Mouse (Mus musculus) heart, adult 2 months (tissue): ENCODE data around the gene Relb. TPM values are rescaled to one million over a fixed set of nuclear protein-coding genes. Genes with fewer than 3 reads are reported as not detected.

ENCODE experiments used
- DNase-seq, 2 experiments: peaks; one replicate each; pipeline ENCODE4 v3.0.0; 2021
- H3K27ac ChIP-seq: fragments of 200-600 bp; 2 replicates; pipeline ENCODE4 v1.8.1; 2022
- H3K27me3 ChIP-seq: fragments of 200-500 bp; 2 replicates; pipeline ENCODE4 v1.6.1; 2012; ENCODE audit warnings: mild to moderate bottlenecking, low read length, inconsistent platforms, mixed read lengths; ENCODE audit not compliant: control insufficient read depth, insufficient read depth
- H3K36me3 ChIP-seq: fragments of 200-500 bp; 2 replicates; pipeline ENCODE4 v1.6.1; 2012; ENCODE audit warnings: low read length, inconsistent platforms; ENCODE audit not compliant: control insufficient read depth, insufficient read depth
- H3K4me1 ChIP-seq: fragments of 200-500 bp; 2 replicates; pipeline ENCODE4 v1.6.1; 2011; ENCODE audit warnings: low read length; ENCODE audit not compliant: control insufficient read depth, insufficient read depth
- H3K4me3 ChIP-seq: fragments of 200-600 bp; 2 replicates; pipeline ENCODE4 v1.8.1; 2022
- H3K79me2 ChIP-seq: fragments of 200-500 bp; replicated peaks from 2 replicates; pipeline ENCODE4 v1.6.1; 2012; ENCODE audit warnings: mild to moderate bottlenecking, inconsistent platforms, low read length, moderate library complexity, mixed read lengths; ENCODE audit not compliant: control insufficient read depth, insufficient read depth
- H3K9ac ChIP-seq: fragments of 200-500 bp; 2 replicates; pipeline ENCODE4 v1.6.1; 2012; ENCODE audit warnings: low read depth, mild to moderate bottlenecking, control low read depth, inconsistent platforms, low read length, mixed read lengths
- CTCF ChIP-seq: fragments of 200-600 bp; IDR thresholded peaks from 2 replicates; pipeline ENCODE4 v1.8.1; 2022; ENCODE audit warnings: antibody characterized with exemption, mild to moderate bottlenecking, moderate library complexity
- EP300 ChIP-seq: fragments of 200-500 bp; IDR thresholded peaks from 2 replicates; pipeline ENCODE4 v1.6.1; 2011; ENCODE audit warnings: low read depth, low read length, control low read depth; ENCODE audit not compliant: insufficient read depth
- POLR2A ChIP-seq: fragments of 200-500 bp; IDR thresholded peaks from 2 replicates; pipeline ENCODE4 v1.6.1; 2011; ENCODE audit warnings: mild to moderate bottlenecking, low read depth, low read length, control low read depth; ENCODE audit not compliant: insufficient read depth
- WGBS: fragments of 180-500 bp; shearing (Covaris S2); methylation state at CpG from one replicate; pipeline ENCODE4 v1.1.7; 2018; 5-methylcytosine and 5-hydroxymethylcytosine counted together
- intact Hi-C: fragments of 180-260 bp; cut with DNase I; formaldehyde crosslinking; loops from one replicate; pipeline ENCODE4 v1.15.1; 2025
- polyA plus RNA-seq: library from polyadenylated mRNA; depleted of rRNA; stranded (reverse); fragments of >200 nt; gene quantifications from 2 replicates; pipeline ENCODE4 v1.2.3, GENCODE M21; 2012
- total RNA-seq, 2 experiments: library from RNA; stranded (reverse); gene quantifications; 2 replicates each; pipeline ENCODE4 v1.2.3; 2021

The Relb gene
- total and polyA plus RNA-seq, 3 experiments = 7.1 to 12.1 (median 7.6) TPM

DNA sequence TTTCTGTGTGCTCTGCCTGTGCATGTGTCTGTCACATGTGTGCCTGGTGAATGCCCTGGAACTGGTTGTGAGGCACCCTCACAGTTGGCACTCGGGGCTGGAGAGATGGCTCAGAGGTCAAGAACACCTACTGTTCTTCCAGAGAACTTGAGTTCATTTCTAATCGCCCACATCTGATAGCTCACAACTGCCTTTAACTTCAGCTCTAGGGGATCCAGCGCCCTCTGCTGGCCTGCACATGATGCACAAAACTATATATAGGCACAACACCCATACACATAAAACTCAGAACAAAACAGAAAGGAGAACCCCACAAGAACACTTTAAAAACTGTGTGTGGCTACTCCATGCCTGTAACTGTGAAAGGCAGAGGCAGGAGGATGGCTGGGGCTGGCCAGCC, 40.0 kb downstream of the Relb start:
- H3K36me3 ChIP-seq = no peaks in the 10 kb centered on the region
- intact Hi-C loops = no loop called here
- peak; percentile 60 for TF ChIP-seq CTCF
- no peak for TF ChIP-seq EP300
- H3K4me1 ChIP-seq = no peaks in the 10 kb centered on the region
- H3K27ac ChIP-seq = no peak overlapping the region
- 51% methylated on average over 3 of the region's 3 CpGs for WGBS
- DNase-seq = peak in 1 of 2 experiments; percentile 50
- no peak overlapping the region for H3K9ac ChIP-seq
- no peaks in the 10 kb centered on the region for H3K27me3 ChIP-seq
- no peaks in the 10 kb centered on the region for H3K79me2 ChIP-seq
- no peak overlapping the region for H3K4me3 ChIP-seq

DNA sequence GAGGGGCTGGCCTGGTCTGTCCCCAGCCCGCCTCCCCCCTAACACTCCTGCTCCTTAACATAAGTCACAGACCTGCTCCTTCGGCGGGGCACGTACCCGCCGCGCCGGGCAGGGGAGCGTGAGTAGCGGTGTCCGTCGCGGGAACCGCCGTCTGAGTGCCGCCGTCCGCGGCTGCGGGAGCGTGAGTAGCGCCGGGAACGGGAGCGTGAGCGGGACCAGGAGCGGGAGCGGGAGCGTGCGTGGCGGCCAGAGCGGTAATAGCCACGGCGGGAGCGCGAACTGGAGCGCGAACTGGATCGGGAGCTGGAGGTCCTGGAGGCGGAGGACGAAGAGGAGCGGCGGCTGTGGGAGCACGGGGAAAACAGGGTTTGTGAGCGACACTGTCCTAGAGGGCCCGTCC, 43.0 kb downstream of the Relb start:
- intact Hi-C loops = no loop called here
- Histone ChIP-seq H3K4me3 (0 out of 2 replicates have a peak overlapping the region, but pooled peaks have one; percentile 1), H3K4me1 (no peaks in the 10 kb centered on the region), H3K79me2 (no peaks in the 10 kb centered on the region), H3K27ac (peak overlapping the region; percentile 23; the same call in 1 of the 2 replicates), H3K9ac (no peak overlapping the region), H3K27me3 (no peaks in the 10 kb centered on the region), H3K36me3 (no peaks in the 10 kb centered on the region)
- WGBS = 85% methylated on average over 46 of the region's 46 CpGs
- TF ChIP-seq EP300 (no peak), CTCF (no peak), POLR2A (no peak)
- no peak for DNase-seq

DNA sequence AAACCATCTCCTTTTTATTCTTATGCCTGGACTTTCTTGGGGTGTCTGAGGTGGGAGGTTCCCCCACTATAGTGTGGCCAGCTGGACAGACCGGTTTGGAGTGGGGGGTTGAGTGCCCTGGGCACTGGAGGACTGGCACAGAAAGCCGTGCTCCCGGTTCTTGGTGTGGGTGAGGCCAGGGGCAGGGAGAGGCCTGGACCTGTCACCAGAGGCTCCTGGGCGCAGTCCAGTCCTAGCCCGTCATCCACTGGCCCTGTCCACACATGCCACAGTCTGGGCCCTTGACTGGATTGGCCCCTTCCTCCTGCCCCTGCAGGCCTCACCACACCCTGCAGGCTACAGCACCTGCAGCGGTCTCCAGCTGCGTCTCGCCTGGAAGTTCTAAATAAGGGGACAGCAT, 48.6 kb downstream of the Relb start:
- intact Hi-C loops = no loop called here
- H3K36me3 ChIP-seq = no peaks in the 10 kb centered on the region
- no peak for TF ChIP-seq EP300
- no peak for TF ChIP-seq POLR2A
- TF ChIP-seq CTCF = no peak
- 86% methylated on average over 8 of the region's 8 CpGs for WGBS
- H3K79me2 ChIP-seq = no peaks in the 10 kb centered on the region
- H3K4me3 ChIP-seq = no peak overlapping the region
- no peak for DNase-seq
- no peak overlapping the region for H3K27ac ChIP-seq
- peaks cover 3% of the 10 kb centered on the region; the same call in 1 of the 2 replicates for H3K27me3 ChIP-seq
- H3K4me1 ChIP-seq = peaks cover 3% of the 10 kb centered on the region; the same call in 1 of the 2 replicates
- no peak overlapping the region for H3K9ac ChIP-seq

DNA sequence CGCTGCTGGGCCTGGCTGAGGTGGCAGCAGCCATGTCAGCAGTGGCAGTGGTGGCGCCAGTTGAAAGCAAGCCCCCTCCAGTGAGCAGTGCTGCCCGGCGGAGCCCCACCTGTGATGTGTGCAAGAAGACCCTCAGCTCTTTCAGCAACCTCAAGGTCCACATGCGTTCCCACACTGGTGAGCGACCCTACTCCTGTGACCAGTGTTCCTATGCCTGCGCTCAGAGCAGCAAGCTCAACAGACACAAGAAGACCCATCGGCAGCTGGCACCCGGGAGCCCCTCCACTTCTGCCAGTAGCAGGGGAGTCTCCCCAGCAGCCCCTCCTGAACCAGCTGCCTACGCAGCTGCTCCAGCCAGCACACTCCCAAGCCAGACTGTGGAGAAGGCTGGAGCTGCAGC, 49.5 kb downstream of the Relb start:
- Histone ChIP-seq H3K36me3 (no peaks in the 10 kb centered on the region), H3K4me1 (peaks cover 3% of the 10 kb centered on the region; the same call in 1 of the 2 replicates), H3K27ac (no peak overlapping the region), H3K4me3 (no peak overlapping the region), H3K79me2 (no peaks in the 10 kb centered on the region), H3K27me3 (peaks cover 3% of the 10 kb centered on the region; the same call in 1 of the 2 replicates), H3K9ac (no peak overlapping the region)
- intact Hi-C loops = no loop called here
- TF ChIP-seq POLR2A (no peak), CTCF (no peak), EP300 (no peak)
- 89% methylated on average over 10 of the region's 10 CpGs for WGBS
- DNase-seq = no peak

DNA sequence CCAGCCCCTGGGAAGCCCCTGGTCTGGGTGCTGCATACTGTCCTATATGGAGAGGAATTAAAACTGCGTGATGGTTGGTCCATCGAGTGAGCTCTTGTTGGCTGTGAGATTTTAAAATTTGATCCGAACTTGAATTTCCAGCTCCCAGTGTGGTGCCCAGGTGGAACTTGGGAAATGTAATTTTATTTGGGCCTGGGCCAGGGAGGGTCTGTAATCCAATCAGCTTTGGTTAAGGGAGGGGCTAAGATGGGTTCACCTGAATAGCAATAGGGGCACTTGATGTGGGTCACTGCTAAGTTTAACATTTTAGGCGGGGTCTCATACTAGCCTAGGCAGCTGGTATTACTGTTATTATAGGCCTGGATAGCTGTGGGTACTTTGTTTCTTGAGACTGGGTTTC, 50.8 kb downstream of the Relb start:
- WGBS = 69% methylated on average over 4 of the region's 4 CpGs
- peaks cover 3% of the 10 kb centered on the region; the same call in 1 of the 2 replicates for H3K27me3 ChIP-seq

DNA sequence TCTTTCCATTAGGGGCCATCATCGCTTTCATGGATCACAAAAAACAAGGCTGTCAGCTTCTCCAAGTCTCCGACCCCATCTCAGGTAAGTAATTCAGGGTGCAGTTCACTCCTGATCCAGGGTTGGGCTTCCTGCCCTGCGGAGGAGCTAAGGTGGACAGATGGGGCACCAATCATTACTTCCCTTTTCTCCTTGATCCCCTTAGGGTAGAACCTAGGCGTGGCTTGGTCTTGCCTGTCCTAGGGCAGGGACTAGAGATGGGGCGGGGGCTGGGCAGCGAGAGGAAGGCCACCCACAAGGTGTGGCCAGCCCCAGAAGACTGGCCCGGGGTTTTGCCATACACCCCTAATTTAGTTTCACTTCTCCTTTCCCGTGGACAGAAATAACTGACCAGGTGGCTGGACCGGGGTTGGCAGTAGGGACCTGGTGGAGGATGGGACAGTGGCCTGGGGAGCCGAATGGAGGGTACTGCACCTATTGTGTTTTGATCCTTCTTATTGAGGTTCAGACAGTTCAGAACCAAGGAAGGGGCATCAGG, 51.3 kb downstream of the Relb start:
- no peaks in the 10 kb centered on the region for H3K79me2 ChIP-seq
- intact Hi-C loops = no loop called here
- peak in 1 of 2 experiments; percentile 44 for DNase-seq
- peak overlapping the region; percentile 68 for H3K9ac ChIP-seq
- H3K4me1 ChIP-seq = peaks cover 3% of the 10 kb centered on the region; the same call in 1 of the 2 replicates
- H3K27me3 ChIP-seq = peaks cover 3% of the 10 kb centered on the region; the same call in 1 of the 2 replicates
- no peaks in the 10 kb centered on the region for H3K36me3 ChIP-seq
- no peak overlapping the region for H3K27ac ChIP-seq
- peak overlapping the region; percentile 50 for H3K4me3 ChIP-seq
- WGBS = 21% methylated on average over 10 of the region's 10 CpGs
- TF ChIP-seq EP300 (no peak), CTCF (no peak), POLR2A (no peak)

More for the DNA sequence above, 50.8 kb downstream of the Relb start:
- Histone ChIP-seq H3K79me2 (no peaks in the 10 kb centered on the region), H3K4me1 (peaks cover 3% of the 10 kb centered on the region; the same call in 1 of the 2 replicates), H3K9ac (no peak overlapping the region), H3K27ac (no peak overlapping the region), H3K36me3 (no peaks in the 10 kb centered on the region), H3K4me3 (no peak overlapping the region)
- intact Hi-C loops = no loop called here
- DNase-seq = no peak
- no peak for TF ChIP-seq POLR2A
- no peak for TF ChIP-seq EP300
- TF ChIP-seq CTCF = no peak
